Mouse (Mus musculus) midbrain, embryonic 12.5 days (tissue): ENCODE measurements around the gene Celsr1. TPM values are rescaled to one million over a fixed set of nuclear protein-coding genes. Genes with fewer than 3 reads are reported as not detected.

Source experiments
- ATAC-seq: fragments of 200-750 bp; cut with Nextera tagmentation; 2 replicates; pipeline ENCODE4 v1.8.0; 2017; ENCODE audit warnings: low read depth, moderate TSS enrichment, moderate library complexity; ENCODE audit not compliant: low FRiP score
- H3K27ac ChIP-seq: fragments of 300-500 bp; sonication (generic); replicated peaks from 2 replicates; pipeline ENCODE4 v1.5.1; 2016; ENCODE audit warnings: mild to moderate bottlenecking
- H3K27me3 ChIP-seq: fragments of 300-500 bp; sonication (generic); 2 replicates; pipeline ENCODE4 v1.6.1; 2016; ENCODE audit warnings: mild to moderate bottlenecking
- H3K36me3 ChIP-seq: fragments of 300-500 bp; sonication (generic); 2 replicates; pipeline ENCODE4 v1.6.1; 2016
- H3K4me1 ChIP-seq: fragments of 300-500 bp; sonication (generic); 2 replicates; pipeline ENCODE4 v1.6.1; 2016
- H3K4me2 ChIP-seq: fragments of 300-500 bp; sonication (generic); replicated peaks from 2 replicates; pipeline ENCODE4 v1.6.1; 2016; ENCODE audit warnings: mild to moderate bottlenecking, moderate library complexity
- H3K4me3 ChIP-seq: fragments of 300-500 bp; sonication (generic); 2 replicates; pipeline ENCODE4 v1.5.1; 2016; ENCODE audit warnings: mild to moderate bottlenecking
- H3K9ac ChIP-seq: fragments of 300-500 bp; sonication (generic); replicated peaks from 2 replicates; pipeline ENCODE4 v1.6.1; 2016; ENCODE audit warnings: mild to moderate bottlenecking, moderate library complexity
- H3K9me3 ChIP-seq: fragments of 300-500 bp; sonication (generic); 2 replicates; pipeline ENCODE4 v1.6.1; 2016; ENCODE audit warnings: mild to moderate bottlenecking
- WGBS: fragments of 180-500 bp; shearing (Covaris S2); methylation state at CpG from one replicate; pipeline ENCODE4 v1.1.7; 2016; 5-methylcytosine and 5-hydroxymethylcytosine counted together
- polyA plus RNA-seq: library from polyadenylated mRNA; unstranded; fragments of >200 nt; fragmentation: Nextera tagmentation; extraction: Ambion mirVana; gene quantifications from 2 replicates; pipeline ENCODE4 v1.2.1, GENCODE M21; 2016

The Celsr1 gene
- polyA plus RNA-seq, 1 experiment from 2014 or later: 3.4 TPM

GRCm38 (mm10) chr15:86027871-86028270 lies 5.7 kb downstream of the Celsr1 start:
- Histone ChIP-seq H3K4me1 (peaks cover 25% of the 10 kb centered on the region), H3K4me3 (no peak overlapping the region), H3K27me3 (peaks cover 16% of the 10 kb centered on the region), H3K36me3 (peaks cover 31% of the 10 kb centered on the region), H3K9me3 (peaks cover 24% of the 10 kb centered on the region; the same call in 1 of the 2 replicates), H3K9ac (no peak overlapping the region), H3K4me2 (no peak overlapping the region), H3K27ac (no peak overlapping the region)
- ATAC-seq: no peak
- whole genome bisulfite sequencing: 68% methylated on average over 8 of the region's 8 CpGs

GRCm38 (mm10) chr15:86021971-86022370 lies 11.6 kb downstream of the Celsr1 start:
- 0 out of 2 replicates have a peak, but pooled peaks cover 8% of the 10 kb centered on the region for H3K36me3 ChIP-seq
- no peak for ATAC-seq

DNA sequence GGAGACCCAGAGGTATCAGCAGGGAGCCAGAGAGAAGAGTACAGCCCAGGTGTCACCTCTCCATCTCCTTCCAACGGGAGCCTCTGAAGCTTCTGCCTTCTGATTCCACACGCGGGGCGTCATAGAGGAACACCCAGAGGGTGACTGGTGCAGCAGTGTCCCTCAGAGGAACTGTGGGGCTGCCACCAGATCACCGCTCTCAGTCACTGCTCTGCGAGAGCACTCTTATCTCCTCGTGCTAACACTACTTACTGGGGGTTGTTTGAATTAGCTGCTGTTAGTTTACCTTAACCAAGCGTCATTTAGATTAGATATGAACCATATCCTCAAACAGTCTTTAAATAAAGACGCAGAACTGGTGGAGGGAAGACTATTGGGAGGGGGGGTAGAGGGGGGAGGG lies 12.3 kb downstream of the Celsr1 start:
- Histone ChIP-seq H3K4me1 (no peaks in the 10 kb centered on the region), H3K9ac (no peak overlapping the region), H3K27me3 (no peaks in the 10 kb centered on the region), H3K36me3 (0 out of 2 replicates have a peak, but pooled peaks cover 8% of the 10 kb centered on the region), H3K4me3 (no peak overlapping the region), H3K9me3 (no peaks in the 10 kb centered on the region), H3K27ac (no peak overlapping the region), H3K4me2 (no peak overlapping the region)
- WGBS: 81% methylated on average over 9 of the region's 9 CpGs
- ATAC-seq: no peak

More at GRCm38 (mm10) chr15:86021971-86022370, 11.6 kb downstream of the Celsr1 start:
- Histone ChIP-seq H3K9ac (no peak overlapping the region), H3K27me3 (no peaks in the 10 kb centered on the region), H3K4me1 (no peaks in the 10 kb centered on the region), H3K4me3 (no peak overlapping the region), H3K27ac (no peak overlapping the region), H3K4me2 (no peak overlapping the region), H3K9me3 (no peaks in the 10 kb centered on the region)
- WGBS: 84% methylated on average over 9 of the region's 9 CpGs

DNA sequence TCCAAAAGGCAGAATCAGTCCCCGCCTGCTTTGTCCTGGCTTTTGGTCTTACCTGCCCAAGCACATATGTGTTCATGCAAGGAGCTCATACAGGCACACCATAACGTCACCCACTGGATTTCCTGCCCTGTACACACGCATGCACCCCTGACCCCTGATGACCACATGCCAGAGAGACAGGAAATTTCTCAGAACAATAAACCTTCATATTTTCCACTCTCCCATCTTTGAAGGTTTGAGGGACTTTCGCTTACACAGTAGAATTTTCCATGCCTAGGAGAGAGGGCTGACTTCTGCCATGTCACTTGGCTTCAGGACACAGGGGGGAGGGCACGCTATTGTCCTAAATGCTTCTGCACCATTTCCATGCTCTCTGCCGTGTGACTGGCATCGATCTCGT lies 13.6 kb downstream of the Celsr1 start:
- Histone ChIP-seq H3K36me3 (0 out of 2 replicates have a peak, but pooled peaks cover 8% of the 10 kb centered on the region), H3K9me3 (no peaks in the 10 kb centered on the region), H3K4me3 (no peak overlapping the region), H3K27ac (no peak overlapping the region), H3K9ac (no peak overlapping the region), H3K4me1 (peaks cover under 1% of the 10 kb centered on the region; the same call in 1 of the 2 replicates), H3K4me2 (no peak overlapping the region), H3K27me3 (no peaks in the 10 kb centered on the region; the same call in 1 of the 2 replicates)
- ATAC-seq: no peak
- WGBS: 89% methylated on average over 8 of the region's 8 CpGs

DNA sequence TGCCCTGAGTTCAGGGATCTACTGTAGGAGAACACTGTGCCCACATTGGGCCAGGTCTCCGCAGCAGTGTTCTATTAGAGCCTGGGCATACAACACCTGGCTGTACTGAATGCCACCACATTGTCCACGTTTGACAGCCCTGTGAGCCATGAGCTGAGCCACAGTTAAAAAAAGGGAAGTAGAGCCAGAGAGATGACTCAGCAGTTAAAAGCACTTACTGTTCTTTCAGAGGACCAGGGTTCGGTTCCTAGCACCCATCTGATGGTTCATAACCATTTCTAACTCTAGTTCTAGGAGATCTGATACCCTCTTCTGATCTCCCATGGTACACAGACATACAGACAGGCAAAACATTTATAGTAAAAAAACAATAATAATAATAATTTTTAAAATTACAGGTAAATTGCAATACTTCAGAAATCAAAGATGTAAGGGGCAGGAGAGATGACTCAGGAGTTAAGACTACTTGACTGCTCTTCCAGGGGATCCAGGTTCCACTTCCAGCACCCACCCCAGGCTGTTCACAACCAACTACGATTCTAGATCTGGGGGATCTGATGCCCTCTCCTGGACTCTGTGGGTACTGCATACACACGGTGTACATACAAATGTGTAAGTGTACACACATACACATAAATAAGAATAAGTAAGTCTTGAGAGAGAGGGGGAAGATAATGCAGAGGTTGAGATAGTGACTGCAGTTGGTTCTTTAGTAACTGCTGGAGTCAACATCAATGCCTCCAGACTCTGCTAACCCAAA lies 14.6 kb downstream of the Celsr1 start:
- Histone ChIP-seq H3K9ac (no peak overlapping the region), H3K9me3 (no peaks in the 10 kb centered on the region), H3K4me1 (peaks cover 7% of the 10 kb centered on the region), H3K36me3 (0 out of 2 replicates have a peak, but pooled peaks cover 8% of the 10 kb centered on the region), H3K27ac (no peak overlapping the region), H3K27me3 (no peaks in the 10 kb centered on the region; the same call in 1 of the 2 replicates), H3K4me3 (no peak overlapping the region), H3K4me2 (no peak overlapping the region)
- ATAC-seq: no peak
- 98% methylated on average over 5 of the region's 5 CpGs for WGBS

DNA sequence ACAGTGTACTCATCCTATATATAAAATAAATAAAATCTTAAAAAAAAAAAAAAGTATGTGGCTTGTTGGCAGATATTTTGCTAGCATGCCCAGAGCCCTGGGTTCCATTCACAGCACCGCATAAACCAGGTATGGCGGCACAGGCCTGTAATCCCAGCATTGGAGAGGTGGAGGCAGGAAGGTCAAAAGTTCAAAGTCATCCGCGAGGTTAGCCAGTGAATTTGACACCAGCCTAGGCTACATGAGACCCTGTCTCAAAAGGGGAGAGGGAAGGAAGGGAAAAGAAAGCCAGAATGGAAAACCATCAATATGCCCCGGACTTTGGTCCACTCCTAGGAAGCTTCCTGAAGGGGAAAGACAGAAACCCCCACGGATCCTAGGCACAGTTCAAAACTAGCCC lies 16.2 kb downstream of the Celsr1 start:
- no peak for ATAC-seq
- Histone ChIP-seq H3K36me3 (0 out of 2 replicates have a peak, but pooled peaks cover 8% of the 10 kb centered on the region), H3K9ac (no peak overlapping the region), H3K9me3 (no peaks in the 10 kb centered on the region), H3K27me3 (peaks cover 5% of the 10 kb centered on the region), H3K4me2 (no peak overlapping the region), H3K4me3 (no peak overlapping the region), H3K4me1 (peaks cover 22% of the 10 kb centered on the region), H3K27ac (no peak overlapping the region)
- WGBS: 92% methylated on average over 6 of the region's 6 CpGs

GRCm38 (mm10) chr15:86015860-86016541 lies 17.6 kb downstream of the Celsr1 start:
- Histone ChIP-seq H3K36me3 (0 out of 2 replicates have a peak, but pooled peaks cover 8% of the 10 kb centered on the region), H3K4me3 (no peak overlapping the region), H3K27ac (no peak overlapping the region), H3K27me3 (peaks cover 18% of the 10 kb centered on the region), H3K4me2 (no peak overlapping the region), H3K9me3 (no peaks in the 10 kb centered on the region), H3K9ac (no peak overlapping the region), H3K4me1 (peaks cover 22% of the 10 kb centered on the region)
- ATAC-seq: no peak
- WGBS: 65% methylated on average over 13 of the region's 13 CpGs

DNA sequence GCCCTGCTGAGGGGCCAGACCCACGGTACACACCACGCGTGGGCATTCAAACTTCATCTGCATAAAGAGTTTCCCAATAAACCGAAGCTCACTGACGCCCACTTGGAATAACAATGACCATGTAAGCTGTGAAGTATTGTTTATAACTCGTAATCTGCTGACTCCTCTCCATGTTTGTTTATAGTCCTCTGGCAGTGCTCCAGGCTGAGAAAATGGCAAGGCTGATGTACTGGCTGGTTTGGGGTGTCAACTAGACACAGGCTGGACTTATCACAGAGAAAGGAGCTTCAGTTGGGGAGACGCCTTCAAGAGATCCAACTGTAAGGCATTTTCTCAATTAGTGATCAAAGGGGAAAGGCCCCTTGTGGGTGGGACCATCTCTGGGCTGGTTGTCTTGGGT lies 18.6 kb downstream of the Celsr1 start:
- no peak overlapping the region for H3K27ac ChIP-seq
- ATAC-seq: no peak
- H3K36me3 ChIP-seq: 0 out of 2 replicates have a peak, but pooled peaks cover 8% of the 10 kb centered on the region
- peaks cover 24% of the 10 kb centered on the region for H3K27me3 ChIP-seq
- no peaks in the 10 kb centered on the region for H3K9me3 ChIP-seq
- 80% methylated on average over 7 of the region's 7 CpGs for WGBS
- no peak overlapping the region for H3K4me3 ChIP-seq
- H3K4me2 ChIP-seq: no peak overlapping the region
- H3K9ac ChIP-seq: no peak overlapping the region
- H3K4me1 ChIP-seq: peaks cover 24% of the 10 kb centered on the region

- no peaks in the 10 kb centered on the region for H3K9me3 ChIP-seq
- H3K36me3 ChIP-seq: 0 out of 2 replicates have a peak, but pooled peaks cover 2% of the 10 kb centered on the region
- peaks cover 27% of the 10 kb centered on the region for H3K4me1 ChIP-seq
- peak overlapping the region; percentile 9; the same call in 1 of the 2 replicates for H3K4me2 ChIP-seq
- peak overlapping the region; percentile 39; the same call in 1 of the 2 replicates for H3K27ac ChIP-seq
- WGBS: 22% methylated on average over 10 of the region's 10 CpGs
- H3K27me3 ChIP-seq: peaks cover 28% of the 10 kb centered on the region
- no peak overlapping the region for H3K4me3 ChIP-seq
- H3K9ac ChIP-seq: no peak overlapping the region
- peak; percentile 38; the same call in 1 of the 2 replicates for ATAC-seq
Measured at GRCm38 (mm10) chr15:86013656-86014055, 19.9 kb downstream of the Celsr1 start.

- Histone ChIP-seq H3K4me1 (peaks cover 27% of the 10 kb centered on the region), H3K27me3 (peaks cover 31% of the 10 kb centered on the region), H3K9me3 (no peaks in the 10 kb centered on the region), H3K27ac (0 out of 2 replicates have a peak overlapping the region, but pooled peaks have one; percentile 25), H3K4me2 (no peak overlapping the region), H3K36me3 (no peaks in the 10 kb centered on the region), H3K9ac (no peak overlapping the region), H3K4me3 (no peak overlapping the region)
- ATAC-seq: peak; percentile 47; the same call in 1 of the 2 replicates
- WGBS: 16% methylated on average over 2 of the region's 2 CpGs
Measured at GRCm38 (mm10) chr15:86013130-86013529, 20.4 kb downstream of the Celsr1 start.

GRCm38 (mm10) chr15:86007690-86008121 lies 25.9 kb downstream of the Celsr1 start:
- Histone ChIP-seq H3K9ac (no peak overlapping the region), H3K4me2 (no peak overlapping the region), H3K4me1 (peaks cover 38% of the 10 kb centered on the region), H3K4me3 (no peak overlapping the region), H3K36me3 (no peaks in the 10 kb centered on the region), H3K9me3 (no peaks in the 10 kb centered on the region), H3K27ac (no peak overlapping the region), H3K27me3 (peaks cover 50% of the 10 kb centered on the region)
- no peak for ATAC-seq
- 21% methylated on average over 6 of the region's 6 CpGs for WGBS
